Mouse (Mus musculus) lung, adult 18-20 months (tissue): ENCODE data around the gene Anapc10.
"Not testable (repeated sequence)": the region's sequence is repeated elsewhere in the genome, so short reads cannot be mapped to it uniquely, and the experiment has no call there.

Experiments
- DNase-seq, 2 experiments: peaks; one replicate each; pipeline ENCODE4 v3.0.0; 2022; ENCODE audit warnings: mixed read lengths in 2 of 2

Gene Anapc10

DNA sequence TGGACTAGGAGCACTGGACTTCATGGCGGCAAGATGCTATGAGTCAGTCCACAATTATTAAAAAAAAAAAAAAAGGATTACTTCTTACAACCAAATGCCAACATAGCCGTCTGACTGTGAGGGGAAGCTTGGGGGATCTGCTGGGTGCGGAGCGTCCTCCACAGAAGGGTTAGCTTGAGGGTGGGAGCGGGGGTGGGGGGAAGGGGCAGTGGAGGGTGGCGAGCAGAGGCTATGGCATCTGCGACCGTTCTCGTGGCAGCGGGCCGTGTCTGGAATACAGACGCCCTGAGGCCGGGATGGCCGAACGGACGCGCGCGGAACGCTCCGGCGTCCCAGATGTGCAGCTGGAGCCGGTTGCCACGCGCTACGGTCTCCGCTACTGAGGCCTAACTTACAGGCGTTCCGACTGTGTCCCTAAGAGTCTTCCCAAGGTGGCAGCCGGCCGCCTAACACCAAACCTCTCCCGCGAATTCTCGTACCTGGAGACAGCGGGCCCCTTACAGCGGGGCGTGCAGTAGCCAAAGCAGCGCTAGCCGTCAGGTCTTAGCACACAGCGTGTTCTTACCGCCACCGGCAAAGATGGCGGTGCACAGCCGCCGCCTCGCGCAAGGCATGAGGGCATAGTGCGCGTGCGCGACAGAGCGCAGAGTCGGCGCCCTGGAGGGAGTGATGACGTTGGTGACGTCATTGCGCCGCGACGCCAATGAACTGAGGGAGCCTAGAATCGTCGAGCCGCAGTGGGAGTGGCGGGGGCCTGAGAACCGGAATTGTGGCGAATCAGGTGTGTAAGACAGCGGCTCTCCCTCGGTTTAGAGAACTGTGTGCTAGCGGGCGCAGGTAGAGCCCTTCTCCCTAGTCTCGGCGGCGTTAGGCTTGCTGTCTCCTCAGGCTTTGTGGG, at the start of gene Anapc10, which contains the start of gene Abce1:
Gene Anapc10, plus strand, starts transcription at position 757 of the 898 bp plus-strand sequence.
Gene Abce1, minus strand, starts transcription at position 677 of the 898 bp plus-strand sequence.
- peak; percentile 97 to 98 for DNase-seq

DNA sequence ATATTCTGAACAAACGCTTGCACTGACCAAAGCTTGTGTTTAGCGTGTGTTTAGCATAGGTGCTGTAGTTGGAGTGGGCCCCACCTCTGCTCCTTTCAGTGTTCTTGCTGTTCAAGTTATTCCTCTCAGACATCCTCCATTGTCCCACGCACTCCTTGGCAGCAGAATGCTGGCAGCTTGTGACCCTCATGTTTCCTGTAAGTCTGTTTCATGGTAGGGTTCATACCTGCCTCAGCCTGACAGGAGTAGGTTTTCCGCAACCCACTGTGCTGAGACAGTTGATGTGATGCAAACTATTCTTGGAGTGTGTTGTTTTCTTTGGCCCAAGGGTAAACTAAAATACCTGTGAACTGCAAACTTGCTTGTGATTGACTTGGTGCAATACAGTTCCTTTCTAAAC, 35.2 kb upstream of the Anapc10 start:
- DNase-seq, result no peak

DNA sequence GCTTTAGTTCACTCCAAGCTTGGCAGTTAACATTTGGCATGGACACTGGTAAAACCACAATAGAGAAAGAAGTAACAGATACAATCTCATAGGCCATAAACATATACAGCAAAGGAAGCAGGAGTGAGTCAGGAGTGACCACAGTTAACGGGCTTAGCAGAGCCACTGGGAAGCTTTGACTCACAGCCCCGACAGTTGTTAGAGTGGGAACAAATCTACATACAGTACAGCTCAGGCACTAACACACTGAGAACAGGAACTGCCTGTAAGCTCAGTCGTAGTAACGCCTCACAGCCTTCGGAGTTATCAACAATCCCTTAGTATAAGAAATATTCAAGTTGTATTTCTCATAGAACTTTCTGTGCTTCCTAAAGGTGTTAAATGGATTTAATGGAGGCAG, 32.6 kb upstream of the Anapc10 start:
- DNase-seq, result no peak

DNA sequence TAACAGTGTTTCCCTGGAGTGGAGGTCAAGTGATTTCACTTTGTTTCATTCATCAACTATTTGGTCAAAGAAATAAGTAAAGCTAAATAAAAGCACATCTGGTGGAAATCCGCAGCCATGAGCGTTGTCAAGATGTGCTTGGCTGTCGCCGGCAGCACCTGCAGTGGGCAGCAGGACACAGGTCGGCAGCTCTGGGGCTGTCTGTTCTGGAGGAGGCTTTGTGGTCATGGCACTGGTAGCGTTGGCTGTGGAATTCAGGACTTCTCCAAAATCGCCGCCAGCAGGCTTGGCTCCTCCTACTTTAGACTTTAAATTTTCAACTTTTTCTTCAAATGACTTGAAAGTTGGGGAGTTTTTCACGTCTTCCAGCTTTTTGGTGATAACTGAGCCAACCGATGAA, 31.5 kb upstream of the Anapc10 start:
- not testable (repeated sequence) for DNase-seq

DNA sequence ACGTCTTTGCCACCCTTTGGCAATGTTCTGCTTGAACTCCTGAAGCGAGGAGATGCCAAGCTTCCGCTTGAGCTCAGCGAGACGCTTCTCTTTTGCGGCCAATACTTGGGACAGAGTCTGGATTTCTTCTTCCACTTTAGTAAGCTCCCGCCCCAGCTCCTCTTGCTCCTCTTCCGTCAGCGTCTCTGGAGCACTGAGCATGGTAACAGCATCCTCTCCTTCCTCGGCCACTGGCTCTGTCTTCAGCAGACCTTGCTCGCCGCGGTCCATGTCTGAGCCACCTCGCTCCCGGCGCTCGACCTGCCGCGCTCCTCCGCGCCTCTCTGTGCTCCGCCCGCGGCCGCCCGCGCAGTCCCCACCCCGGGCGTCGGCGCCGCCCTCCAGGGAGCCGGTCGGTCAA, 31.1 kb upstream of the Anapc10 start:
- peak; percentile 7 to 11 for DNase-seq

DNA sequence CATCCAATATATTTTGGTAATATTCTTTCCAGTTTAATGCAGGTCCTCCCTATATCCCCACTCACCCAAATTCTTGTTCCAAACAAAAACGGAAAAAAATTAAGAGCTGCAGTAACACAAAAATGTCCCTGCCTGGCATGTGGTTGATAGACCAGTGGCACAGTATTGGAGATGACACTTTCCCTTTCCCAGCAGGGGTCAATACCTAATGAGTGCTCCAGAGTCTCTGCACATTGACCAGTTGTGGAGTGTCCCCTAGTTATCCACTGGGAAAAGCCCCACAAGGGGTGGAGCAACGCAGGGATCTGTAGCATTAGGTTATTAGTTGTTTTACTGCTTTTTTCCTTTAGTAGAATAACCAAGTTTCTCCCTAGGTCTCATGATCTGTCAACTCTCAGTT, 30.7 kb upstream of the Anapc10 start:
- no peak for DNase-seq

- DNase-seq, result not testable (repeated sequence)
Observed at GRCm38 (mm10) chr8:79685927-79686326, 25.7 kb upstream of the Anapc10 start.

- DNase-seq, result no peak
Observed at GRCm38 (mm10) chr8:79692531-79692930, 19.1 kb upstream of the Anapc10 start.

- no peak for DNase-seq
Observed at GRCm38 (mm10) chr8:79706687-79707086, 4.9 kb upstream of the Anapc10 start.

DNA sequence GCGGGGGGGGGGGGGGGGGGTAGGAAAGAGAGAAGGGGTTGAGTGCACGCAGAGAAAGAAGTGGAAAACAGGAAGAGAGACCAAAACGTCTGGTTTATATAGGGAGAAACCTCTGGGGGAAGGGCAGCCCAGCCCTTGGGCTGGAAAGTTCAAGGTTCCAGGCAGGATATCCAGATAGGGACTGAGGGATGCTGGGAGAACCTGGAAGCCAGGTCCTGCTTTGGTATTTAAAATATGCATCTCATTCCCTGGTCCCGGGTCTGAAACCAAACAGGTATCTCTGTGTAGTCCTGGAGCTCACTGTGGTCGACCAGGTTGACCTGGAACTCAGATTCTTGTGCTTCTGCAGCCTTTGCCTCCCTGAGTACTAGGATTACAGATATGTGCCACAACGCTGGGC, 1.1 kb downstream of the Anapc10 start:
- no peak for DNase-seq

GRCm38 (mm10) chr8:79721537-79721936, 9.9 kb downstream of the Anapc10 start:
- DNase-seq, result no peak

DNA sequence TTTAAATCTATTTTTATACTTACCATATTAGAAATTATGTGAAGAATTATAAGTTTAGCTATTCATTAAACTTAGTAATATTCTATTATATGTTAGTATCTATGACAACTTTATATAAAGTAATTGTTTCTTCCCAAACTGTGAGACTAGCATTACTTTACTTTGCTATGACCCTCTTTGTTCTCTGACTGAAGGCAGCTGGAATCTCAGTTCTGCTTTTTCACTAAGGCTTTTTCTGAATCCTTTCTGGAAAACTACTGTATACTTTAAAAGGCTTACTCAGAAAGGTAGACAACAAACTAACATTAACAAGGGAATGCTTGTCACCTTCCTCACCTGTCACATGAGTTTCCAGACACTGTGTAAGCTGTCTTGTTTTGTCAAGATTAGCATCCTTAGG, 11.7 kb downstream of the Anapc10 start:
- DNase-seq, result no peak

GRCm38 (mm10) chr8:79724589-79724988, 13.0 kb downstream of the Anapc10 start:
- no peak for DNase-seq

- no peak for DNase-seq
Observed at GRCm38 (mm10) chr8:79727900-79728299, 16.3 kb downstream of the Anapc10 start.

GRCm38 (mm10) chr8:79734304-79734703, 22.7 kb downstream of the Anapc10 start:
- peak in 1 of 2 experiments; percentile 17 for DNase-seq

DNA sequence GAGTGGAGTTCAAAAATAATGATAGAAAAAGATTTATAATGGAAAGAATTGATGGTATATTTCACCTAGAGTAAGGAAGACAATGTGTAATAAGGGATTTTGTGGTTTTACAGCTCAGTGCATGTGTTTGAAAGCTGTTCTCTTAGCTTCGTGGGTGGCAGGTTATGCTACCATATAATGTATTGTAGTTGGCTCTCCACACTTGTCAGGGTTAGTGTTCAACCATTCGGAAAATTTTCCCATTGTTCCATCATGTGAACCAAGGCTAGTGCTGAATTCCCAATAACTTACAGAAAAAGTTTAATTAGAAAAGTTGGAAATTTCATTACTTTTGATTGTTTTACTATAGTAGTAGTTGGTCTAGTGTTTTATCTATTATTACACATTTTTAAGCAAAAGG, 36.6 kb downstream of the Anapc10 start:
- DNase-seq, result no peak

DNA sequence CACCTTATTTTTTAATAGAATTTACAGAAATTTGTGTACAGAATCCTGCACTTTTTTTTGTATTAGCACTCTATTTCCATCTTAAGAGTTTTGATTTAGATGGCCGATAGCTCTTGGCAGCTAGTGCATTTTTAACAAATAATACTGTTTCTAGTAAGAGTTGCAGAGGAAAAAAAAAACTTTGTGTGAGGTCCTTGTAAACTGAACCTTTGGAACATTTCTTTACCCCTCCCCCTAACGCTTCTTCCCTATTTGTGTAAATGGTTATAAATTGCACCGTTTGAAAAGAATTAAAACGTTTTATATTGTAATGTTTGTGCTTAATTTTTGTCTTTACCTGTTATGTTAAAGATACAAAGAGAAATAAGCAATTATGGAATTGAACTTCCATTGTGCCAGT, 37.0 kb downstream of the Anapc10 start:
- no peak for DNase-seq

DNA sequence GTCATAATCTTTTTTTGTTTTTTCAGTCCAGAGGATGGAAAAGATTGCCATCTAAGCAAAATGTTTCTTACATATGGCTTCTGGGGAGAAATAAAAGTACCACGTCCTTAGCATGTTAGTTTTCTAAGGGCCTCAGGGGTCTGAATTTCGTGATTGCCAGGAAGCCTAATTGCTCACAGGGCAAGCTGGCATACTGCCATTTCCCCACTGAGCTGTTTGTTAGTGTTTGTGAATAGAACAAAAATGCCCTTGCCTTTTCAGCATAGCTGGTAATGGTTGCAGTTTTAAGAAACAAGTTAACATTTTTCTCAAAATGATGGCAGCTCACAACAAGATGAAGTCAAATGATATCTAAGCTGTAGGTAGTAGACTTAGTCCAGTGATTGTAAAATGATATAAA, 38.7 kb downstream of the Anapc10 start:
- no peak for DNase-seq

GRCm38 (mm10) chr8:79794873-79795272, 83.3 kb downstream of the Anapc10 start:
- DNase-seq, result not testable (repeated sequence)

GRCm38 (mm10) chr8:79796690-79797089, 85.1 kb downstream of the Anapc10 start:
- no peak for DNase-seq

- DNase-seq, result no peak
Observed at GRCm38 (mm10) chr8:79804499-79804898, 92.9 kb downstream of the Anapc10 start.

- DNase-seq, result no peak
Observed at GRCm38 (mm10) chr8:79806971-79807370, 95.4 kb downstream of the Anapc10 start.

GRCm38 (mm10) chr8:79826534-79826933, 114.9 kb downstream of the Anapc10 start:
- no peak for DNase-seq
